Mouse (Mus musculus): ENCODE data around the gene Slc9a3r1. TPM values are rescaled to one million over a fixed set of nuclear protein-coding genes. Genes with fewer than 3 reads are reported as not detected.
A peak's percentile ranks its signal among the peaks of the same experiment; 100 is the strongest.

Slc9a3r1 gene
- polyA plus RNA-seq, 1 experiment = 492 TPM

DNA sequence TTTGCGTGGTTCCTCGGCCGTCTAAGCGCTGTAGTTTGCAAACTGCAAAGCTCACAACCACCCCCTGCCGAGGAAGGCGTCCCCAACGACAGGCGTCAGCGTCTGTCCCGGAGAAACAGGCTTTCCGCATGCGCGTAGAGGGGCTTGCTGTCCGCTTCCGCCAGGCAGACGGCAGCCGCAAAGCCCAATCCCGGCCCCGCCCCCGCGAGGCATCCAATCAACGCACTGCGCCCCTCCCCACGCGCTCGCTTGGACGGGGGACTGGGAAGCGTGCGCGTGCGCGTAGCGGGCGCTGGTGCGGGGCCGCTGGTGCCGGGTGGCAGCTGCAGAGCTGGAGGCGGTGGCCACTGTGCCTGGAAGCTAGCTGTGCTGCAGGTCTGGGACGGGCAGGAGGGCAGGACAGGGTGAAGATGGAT lies 24.1 kb downstream of the Slc9a3r1 start, which contains the start of gene Tmem104:
Gene Tmem104, plus strand, starts transcription at position 264 of the 416 bp plus-strand sequence.
- no peak for DNase-seq (ENCODE audit: low read depth, low spot score)
- whole genome bisulfite sequencing = under 1% methylated on average over 39 of the region's 39 CpGs

DNA sequence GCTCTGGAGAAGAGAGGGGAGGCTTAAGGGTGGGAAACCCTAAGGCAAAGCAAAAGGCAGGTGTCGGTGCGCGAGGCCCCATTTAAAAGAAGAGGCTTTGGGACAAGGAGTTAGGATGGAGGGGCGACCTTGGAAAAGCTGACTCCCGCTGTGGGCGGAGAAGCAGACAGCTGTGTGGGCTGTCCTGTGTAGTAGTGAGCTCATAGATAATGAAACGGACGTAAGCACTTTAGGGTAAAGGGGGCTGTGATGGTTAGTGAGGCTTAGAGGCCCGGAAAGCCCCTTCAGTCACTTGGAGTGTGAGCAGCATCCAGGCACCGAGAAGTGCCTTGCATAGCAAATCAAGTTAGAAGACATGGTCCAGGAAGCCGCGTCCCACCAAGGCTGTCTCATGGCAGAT lies 24.6 kb downstream of the Slc9a3r1 start, which contains the start of gene Nat9:
Gene Nat9, minus strand, starts transcription at position 167 of the 400 bp plus-strand sequence.
- 7% methylated on average over 12 of the region's 12 CpGs for WGBS
- no peak for DNase-seq (ENCODE audit: low read depth, low spot score)

DNA sequence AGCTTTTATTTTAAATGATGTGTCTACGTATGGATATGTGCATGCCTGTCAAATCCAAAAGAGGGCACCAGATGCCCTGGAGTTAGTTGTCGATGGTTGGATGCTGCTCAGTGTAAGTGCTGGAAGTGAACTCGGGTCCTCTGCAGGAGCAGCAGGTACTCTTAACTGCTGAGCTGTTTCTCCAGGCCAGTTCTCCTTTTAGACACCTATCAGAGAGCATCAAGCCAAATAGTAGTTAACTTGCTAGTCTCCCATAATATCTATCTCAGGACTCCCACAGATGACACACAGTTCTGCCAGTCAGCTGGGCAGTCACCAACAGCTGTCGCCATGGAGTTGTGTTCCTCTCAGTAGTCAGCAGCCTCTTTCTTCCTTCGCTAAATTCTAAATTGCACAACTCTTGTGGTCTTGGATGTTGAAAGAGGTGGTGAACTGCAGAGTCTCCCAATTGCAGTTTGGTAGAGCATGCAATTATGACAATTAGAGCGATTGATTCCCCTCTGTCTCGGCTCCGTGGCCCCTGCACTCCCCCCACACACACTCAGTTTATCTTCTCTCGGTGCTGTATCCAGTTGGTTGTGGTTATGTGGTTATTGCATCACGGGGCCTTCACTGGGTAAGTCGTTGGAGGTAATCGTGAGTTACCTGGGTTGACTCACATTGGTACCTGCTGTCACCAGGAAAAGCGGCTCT lies 25.5 kb downstream of the Slc9a3r1 start:
- DNase-seq (ENCODE audit: low read depth, low spot score) = no peak
- WGBS = 82% methylated on average over 13 of the region's 13 CpGs

DNA sequence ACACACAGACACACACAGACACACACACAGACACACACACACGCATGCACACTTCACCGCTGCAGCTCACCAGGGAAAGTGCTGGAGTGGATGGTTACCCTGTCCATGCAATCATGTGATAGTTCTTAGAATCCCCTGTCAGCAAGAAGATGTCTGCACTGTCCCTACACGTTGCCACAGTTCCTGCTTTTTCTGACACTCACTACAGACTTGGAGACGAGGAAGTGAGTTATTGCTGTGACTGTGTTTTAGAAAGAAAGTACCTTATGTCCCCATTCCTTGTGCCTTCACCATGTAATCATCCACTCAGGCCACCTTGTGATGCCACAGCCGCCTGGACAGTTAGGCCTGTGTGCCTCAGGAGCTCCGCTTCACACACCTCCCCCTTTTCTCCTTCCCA lies 26.2 kb downstream of the Slc9a3r1 start:
- no peak for DNase-seq (ENCODE audit: low read depth, low spot score)
- 89% methylated on average over 6 of the region's 6 CpGs for WGBS

DNA sequence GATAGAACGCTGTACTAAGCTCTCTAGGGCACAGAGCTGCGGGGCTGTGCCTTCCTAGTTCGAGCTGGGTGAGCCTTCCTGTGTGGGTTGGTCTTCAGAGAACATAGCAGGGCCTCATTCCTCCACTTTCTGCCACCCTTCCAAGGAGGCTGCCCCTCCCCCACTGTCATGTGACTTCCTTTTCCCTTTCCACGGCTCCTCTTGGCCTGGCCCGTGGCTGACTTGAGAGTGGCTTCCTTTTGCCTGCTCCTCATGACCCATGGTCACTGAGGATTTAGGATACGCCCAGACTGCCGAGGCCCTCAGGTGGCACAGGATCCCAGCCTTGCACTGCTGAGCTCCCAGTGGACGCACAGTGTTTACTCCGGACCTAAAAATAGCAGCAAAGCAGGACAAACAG lies 29.0 kb downstream of the Slc9a3r1 start:
- no peak for DNase-seq (ENCODE audit: low read depth, low spot score)
- 51% methylated on average over 9 of the region's 9 CpGs for WGBS

DNA sequence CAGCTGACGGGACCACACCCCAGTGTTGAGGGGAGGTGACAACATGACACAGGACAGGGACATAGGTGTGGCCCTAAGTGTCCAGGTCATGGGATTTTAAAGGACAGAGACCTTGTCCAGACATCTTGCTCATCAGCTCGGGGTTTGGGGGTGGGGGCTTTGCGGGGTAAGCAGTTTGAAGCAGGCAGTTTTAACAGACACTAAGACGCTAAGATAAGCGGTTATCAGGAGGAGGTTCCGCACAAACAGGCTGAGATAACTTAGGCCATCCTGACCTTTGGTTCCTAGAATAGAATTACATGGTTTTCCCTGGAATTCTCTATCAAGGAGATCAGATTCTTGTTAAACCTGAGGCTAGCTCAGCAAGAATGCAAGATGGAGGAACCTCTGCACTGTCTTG lies 31.6 kb downstream of the Slc9a3r1 start:
- no peak for DNase-seq (ENCODE audit: low read depth, low spot score)
- WGBS = 85% methylated on average over 6 of the region's 6 CpGs

DNA sequence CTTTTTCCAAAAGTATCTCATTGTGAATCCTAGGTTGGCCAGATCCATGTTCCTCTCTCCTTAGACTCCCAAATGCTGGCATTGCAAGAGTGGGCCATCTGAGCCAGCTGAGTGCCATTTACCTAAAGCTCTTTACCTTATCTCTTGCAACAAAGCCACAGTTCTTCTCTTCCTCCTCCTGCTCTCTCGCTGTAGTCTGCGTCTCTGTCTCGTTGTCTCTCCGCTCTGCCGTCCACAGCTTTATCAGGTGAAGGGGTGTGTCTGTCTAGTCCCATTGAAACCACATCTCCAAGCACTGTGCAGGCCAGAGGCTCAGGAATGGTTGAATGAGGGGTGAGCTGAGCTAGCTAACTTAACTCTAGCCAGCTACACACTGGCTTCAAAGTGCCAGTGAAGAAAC lies 32.8 kb downstream of the Slc9a3r1 start:
- WGBS = 76% methylated on average over 5 of the region's 5 CpGs
- no peak for DNase-seq (ENCODE audit: low read depth, low spot score)

DNA sequence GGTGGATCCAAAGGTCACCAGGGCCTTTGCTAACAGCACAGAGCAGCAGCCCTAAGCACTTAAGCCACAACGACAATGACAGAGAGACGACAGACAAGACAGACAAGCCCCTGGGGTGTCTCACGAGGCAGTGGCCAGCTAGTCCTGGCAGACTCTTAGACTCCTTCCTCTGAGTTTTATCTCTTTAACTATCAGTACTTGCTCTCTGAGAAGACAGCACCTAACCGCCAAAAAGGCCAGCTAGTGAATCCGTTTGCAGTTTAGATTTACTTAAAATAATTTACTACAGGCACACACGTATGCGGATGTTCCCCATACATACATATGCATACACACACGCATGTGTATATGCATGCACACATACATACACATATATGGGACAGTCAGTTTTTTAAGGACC lies 34.4 kb downstream of the Slc9a3r1 start:
- 87% methylated on average over 8 of the region's 8 CpGs for WGBS
- DNase-seq (ENCODE audit: low read depth, low spot score) = no peak

DNA sequence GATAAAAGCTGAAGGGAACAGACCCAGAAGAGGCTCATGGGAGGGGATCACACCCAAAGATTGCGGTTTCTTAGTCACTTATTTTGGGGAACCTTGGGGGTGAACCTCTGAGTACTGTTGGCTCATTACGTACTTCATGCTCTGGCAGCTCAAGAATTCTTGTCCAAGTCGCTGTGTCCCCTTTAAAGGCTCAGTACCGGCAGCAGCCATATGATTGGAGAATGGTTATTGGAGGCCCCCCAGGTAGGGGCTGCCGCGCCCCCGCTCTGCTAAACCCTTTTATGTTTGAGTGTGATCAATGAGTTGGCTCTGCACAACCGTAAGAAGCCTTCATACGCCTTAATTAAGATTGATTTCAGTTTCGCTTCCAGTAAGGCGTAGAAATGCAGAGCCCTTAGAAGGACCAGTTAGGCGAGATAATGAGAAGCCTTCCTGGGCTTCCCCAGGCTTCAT lies 35.8 kb downstream of the Slc9a3r1 start:
- no peak for DNase-seq (ENCODE audit: low read depth, low spot score)
- 65% methylated on average over 12 of the region's 12 CpGs for WGBS

DNA sequence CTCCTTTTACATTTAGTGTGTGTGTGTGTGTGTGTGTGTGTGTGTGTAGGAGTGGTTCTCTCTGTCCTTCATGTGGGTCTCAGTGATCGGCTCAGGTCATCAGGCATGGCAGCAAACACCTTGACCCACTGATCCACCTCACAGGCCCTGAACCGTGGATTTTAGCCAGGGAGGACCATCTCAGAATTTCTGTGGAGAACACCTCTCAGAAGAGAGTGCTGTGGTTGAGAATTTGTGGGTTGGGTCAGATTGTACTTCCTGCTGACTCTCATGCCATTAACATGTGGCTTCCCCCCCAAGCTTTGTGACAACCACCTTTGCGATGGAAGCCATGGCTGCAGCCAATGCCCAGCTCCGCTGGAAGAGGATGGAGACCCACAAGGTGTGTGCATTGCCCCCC lies 37.4 kb downstream of the Slc9a3r1 start:
- DNase-seq (ENCODE audit: low read depth, low spot score) = no peak
- 92% methylated on average over 4 of the region's 4 CpGs for whole genome bisulfite sequencing

DNA sequence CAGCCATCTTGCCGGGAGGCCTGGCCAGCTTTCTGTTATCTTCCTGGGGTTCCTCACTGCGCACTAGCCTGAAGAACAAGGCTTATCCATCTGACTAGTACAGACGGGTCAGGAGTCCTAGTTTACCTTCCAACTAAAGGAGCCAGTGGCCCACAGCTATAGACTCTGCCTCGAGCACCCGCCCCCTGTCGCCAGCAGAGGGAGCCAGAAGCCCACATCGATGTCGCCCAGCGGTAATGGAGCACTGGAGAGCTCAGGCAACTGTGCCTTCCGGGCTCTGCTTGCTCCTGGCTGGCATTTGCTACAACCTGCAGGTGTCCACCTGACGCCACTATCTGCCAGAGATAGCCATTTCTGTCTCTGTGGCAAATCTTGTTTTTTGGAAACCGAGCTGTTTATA lies 39.2 kb downstream of the Slc9a3r1 start:
- WGBS = 19% methylated on average over 12 of the region's 12 CpGs
- no peak for DNase-seq (ENCODE audit: low read depth, low spot score)

DNA sequence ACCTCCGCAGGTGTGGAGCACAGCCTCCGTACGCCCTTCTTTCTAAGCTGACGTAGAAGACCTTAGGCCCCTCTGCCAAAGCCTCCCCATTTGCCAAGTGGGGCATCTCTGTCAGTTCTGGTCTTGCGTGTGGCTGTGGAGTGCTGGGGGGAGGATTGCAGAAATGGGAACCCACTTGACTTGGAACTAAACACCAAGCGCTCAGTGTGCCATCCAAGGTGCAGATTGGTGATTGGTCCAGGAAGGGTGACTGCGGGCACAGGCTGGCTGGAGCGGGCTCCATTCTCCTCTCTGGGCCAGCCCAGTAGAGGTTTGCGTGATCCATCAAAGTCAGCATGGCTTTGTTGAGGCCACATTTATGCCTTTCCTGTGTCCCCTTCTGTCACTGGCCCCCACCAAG lies 39.6 kb downstream of the Slc9a3r1 start:
- 95% methylated on average over 9 of the region's 9 CpGs for WGBS
- DNase-seq (ENCODE audit: low read depth, low spot score) = no peak

DNA sequence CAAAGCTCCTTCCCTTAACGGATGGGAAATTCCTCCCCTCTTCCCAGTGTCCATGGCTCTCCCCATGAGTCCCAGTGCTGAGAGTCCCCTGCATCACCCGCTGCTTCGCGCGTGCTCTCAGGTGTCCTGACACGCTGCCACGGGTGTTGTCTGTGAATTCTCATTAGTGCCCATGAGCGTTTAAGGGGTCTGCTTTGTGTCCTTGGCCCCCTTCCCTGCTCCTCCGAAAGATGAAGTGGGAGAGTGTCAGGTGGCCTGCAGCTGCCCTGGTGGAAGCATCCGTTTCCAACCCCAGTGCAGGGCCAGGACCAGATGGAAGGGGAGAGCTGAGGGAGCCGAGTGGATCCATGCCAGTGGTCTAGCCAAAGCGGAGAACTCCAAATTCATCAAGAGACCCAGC lies 45.0 kb downstream of the Slc9a3r1 start:
- WGBS = 90% methylated on average over 12 of the region's 12 CpGs
- DNase-seq (ENCODE audit: low read depth, low spot score) = no peak

DNA sequence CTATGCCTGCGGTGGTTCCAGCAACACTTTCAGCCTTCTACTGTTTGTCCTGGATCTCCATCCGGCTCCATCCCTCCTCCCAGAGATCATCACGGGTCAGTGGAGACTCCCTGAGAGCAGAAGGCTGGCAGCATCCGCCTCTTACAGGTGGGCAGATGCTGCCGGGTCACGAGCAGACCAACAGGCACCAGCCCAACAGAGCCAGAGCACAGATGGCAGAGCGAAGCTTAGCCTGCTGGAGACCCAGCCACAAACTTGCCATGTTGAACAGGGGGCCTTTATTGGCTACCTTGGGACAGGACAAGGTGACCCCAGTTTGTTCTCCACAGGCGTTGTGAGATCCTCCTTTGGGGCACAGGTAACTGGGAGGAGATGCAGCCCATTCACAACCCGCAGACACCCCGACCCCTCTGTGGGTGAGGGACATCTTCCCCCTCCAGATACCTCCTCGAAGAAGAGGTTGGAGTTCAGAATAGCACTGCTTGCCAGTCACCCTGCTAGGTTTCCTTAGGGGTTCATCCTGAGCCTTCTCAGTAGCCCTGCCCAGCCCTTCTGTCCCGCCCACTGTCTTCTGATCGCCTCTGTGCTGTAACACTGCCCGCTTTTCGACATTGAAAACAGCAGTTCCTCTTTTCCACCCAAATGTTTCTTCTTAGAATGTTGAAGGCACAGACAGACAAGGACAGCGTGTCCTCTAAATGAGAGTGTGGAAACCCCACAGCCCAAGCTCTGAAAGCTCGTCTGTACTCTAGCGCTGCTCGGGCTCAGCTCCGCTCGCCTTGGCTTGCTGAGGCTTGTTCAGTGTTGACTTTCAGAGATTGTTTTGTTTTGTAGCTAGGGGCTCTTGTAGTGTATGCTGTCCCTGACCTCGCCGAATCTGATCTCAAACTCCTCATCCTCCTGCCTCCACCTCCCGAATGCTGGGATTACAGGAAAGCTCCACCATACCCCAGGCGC lies 45.9 kb downstream of the Slc9a3r1 start:
- DNase-seq (ENCODE audit: low read depth, low spot score) = no peak
- 88% methylated on average over 25 of the region's 25 CpGs for WGBS

DNA sequence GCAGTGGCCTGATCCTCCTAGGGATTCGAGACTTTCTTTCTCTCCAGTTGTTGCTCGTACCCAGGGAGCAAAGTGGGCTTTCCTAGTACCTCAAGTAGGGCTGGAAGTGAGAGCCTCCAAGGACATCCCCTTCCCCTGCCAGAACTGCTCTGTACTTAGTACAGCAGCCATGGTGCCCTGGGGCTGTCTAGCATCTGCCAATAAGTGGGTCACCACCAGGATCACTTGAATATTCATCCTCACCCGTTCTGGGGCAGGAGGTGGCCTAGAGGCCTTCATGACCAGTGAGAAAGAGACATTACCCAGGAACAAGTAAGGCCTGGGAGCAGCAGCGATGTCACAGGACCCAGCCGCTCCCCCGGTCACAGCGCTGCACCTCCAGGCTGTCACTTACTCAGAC lies 46.8 kb downstream of the Slc9a3r1 start:
- no peak for DNase-seq (ENCODE audit: low read depth, low spot score)
- WGBS = 94% methylated on average over 7 of the region's 7 CpGs

DNA sequence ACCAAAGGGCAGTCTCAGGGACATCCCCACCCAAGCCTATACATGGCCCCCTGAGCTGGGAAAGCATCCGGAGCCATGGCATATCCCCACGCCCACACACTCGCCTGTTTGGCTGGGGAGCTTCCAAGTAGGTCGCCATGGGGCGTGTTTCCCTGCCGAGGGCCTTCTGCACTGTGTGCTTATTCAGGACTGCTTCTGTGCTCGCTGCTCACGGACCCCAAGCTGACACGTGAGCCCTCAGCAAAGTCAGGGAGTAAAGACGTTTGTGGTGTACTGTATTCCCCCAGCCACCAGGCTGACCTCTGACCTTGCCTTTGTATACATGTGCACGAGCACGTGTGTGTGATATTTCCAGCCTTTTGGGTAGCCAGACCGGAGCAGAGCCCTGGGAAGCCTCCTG lies 49.0 kb downstream of the Slc9a3r1 start:
- 54% methylated on average over 13 of the region's 13 CpGs for WGBS
- no peak for DNase-seq (ENCODE audit: low read depth, low spot score)

DNA sequence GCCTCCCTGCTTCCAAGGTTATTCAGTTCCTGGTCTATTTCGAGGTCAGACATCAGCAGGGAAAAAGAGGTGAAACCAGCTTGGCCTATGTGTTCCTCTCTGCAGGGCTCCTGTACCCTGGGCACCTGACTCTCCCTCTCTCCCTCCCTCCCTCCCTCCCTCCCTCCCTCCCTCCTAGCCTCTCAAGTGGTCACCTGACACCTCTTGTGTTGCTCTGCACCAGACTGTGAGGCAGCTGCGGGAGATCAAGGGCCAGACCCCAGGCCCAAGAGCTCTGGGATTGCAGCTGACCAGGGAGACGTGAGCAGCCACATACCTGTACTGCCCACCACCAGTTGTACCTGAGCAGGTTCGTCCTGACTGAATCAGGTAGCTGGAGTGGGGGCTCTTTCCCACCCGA lies 52.0 kb downstream of the Slc9a3r1 start:
- no peak for DNase-seq (ENCODE audit: low read depth, low spot score)
- WGBS = 79% methylated on average over 5 of the region's 5 CpGs

DNA sequence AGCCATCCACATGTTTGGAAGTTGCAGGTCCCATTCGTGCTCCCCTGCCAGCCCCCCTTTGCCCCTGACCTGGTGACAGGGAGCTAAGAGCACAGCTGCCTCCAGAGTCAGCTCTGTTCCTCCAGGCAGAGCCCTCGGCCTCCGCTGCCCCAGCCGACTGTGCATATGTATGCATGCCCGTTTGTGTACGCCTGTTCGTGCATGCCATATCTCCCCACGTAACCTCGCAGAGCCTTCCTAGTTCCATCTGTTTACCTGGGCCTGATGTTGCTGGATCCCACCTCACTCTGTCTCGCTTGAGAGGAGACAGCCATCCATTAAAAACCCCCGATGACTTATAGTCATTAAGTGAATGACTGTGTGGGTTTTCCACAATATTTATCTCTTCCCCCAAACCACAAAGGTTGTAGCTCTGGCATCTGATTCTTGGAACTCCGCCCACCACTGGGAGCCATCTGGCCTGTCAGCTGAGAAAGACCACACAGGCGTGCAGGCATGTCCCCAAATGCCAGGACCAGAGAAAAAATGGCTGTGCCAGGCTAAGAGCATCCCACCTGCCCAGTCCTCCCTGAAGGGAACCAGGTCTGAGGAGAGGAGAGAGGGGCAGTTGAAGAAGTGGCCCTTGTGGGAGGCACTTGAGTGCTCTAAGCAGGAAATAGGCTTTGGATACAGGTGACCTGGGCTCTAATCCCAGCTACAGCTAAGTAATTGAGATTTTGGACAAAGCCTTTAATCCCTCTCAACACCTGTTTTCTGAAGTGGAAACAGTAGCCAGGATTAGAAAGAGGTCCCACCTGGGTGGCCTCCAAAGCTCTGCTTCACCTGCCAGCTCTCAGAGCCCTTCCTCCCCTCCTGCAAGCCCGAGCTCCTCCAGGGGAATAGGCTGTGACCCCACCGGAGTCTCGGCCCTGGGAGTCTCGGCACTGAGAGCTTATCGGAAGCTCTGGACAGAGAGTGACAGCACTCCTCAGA lies 54.6 kb downstream of the Slc9a3r1 start:
- 81% methylated on average over 18 of the region's 18 CpGs for WGBS
- DNase-seq (ENCODE audit: low read depth, low spot score) = no peak

DNA sequence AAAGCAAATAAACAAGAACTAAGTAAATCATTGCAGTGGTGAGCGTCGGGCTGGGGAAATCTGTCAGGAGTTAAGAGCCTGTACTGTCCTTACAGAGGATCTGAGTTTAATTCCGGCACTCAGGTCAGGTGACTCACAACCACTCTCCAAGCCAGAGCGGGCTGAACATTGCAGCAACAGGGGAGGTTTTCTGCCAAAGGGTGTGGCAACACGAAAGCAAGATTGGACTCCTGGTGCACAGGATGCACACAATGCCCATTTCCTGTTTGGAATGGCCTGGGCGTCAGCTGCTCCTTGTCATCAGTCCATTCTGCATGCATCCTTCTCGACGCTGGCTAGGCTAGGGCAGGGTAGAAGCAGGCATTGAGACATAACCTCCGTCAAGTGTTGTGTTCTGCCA lies 56.1 kb downstream of the Slc9a3r1 start:
- DNase-seq (ENCODE audit: low read depth, low spot score) = peak; percentile 58

DNA sequence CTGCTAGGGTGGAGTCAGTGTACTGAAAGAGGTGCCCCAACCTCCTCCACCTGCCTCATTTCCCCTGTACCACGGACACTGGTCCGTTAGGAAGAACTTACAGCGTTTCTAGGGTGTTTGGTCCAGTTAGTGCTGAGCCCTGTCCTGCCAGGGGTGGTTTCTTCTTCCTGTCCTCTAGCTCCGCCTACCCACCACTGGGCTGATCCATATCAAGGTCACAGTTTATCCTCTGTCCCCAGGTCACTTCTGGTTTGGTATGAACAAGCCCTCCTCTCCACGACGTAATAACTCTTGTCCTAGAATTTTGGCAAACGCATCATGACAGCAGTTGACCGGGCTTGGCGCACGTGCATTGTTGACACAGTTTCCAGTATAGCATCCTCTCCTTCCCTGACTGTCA lies 56.5 kb downstream of the Slc9a3r1 start:
- WGBS = 62% methylated on average over 10 of the region's 10 CpGs
- no peak for DNase-seq (ENCODE audit: low read depth, low spot score)

More for the DNA sequence above, 56.1 kb downstream of the Slc9a3r1 start:
- WGBS = 21% methylated on average over 9 of the region's 9 CpGs
